Mouse (Mus musculus): ENCODE measurements at regions not wholly inside any gene's neighbourhood (a gene's known extent, or its start where the extent isn't known, plus 50 kb on each side); places are given as distances from the start of the nearest gene placed in this dataset.

- no peak for TF ChIP-seq CTCF (IDR thresholded peaks at IDR 0.05; ENCODE audit: borderline replicate concordance, insufficient read depth, low read length)
- no peak for TF ChIP-seq POLR2A (IDR thresholded peaks at IDR 0.05; ENCODE audit: low read depth, low read length)
Measured at GRCm38 (mm10) chr6:14431751-14432150, 323.3 kb downstream of the Ppp1r3a start.

All from embryonic fibroblast, embryonic 13.5 days (primary cell).